Comparison of ENCODE assay signal across 33 mouse cellular contexts in the genomic region with DNA sequence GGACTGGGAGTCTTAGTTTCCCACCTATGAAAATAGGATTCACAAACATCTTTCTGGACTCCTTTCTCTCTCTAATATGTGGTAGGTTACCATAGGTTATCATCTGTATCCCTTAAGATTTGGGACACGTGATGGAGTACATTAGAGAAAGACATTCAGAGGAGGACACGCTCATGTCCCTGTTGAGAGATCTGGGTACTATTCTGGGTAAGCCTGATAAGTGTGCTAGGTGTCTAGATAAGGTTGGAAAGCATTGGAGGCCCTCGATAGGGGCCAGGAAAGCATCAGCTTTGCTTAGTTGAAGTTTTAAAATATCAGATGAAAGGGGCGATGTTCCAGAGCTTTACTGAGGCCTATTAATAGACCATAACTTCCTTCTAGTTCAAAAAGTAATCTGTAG. TPM values are rescaled to one million over a fixed set of nuclear protein-coding genes. Genes with fewer than 3 reads are reported as not detected.
"Had no signal": no experiment of that assay in that cellular context is flagged by ENCODE, and none has a peak within 500 bp of the region (broad histone marks: within the 10 kb centered on the region; RNA-seq: fewer than 3 reads in every experiment).

No protein-coding gene starts in this region.

- H3K4me1 ChIP-seq: hindbrain, embryonic 12.5 days; intestine, embryonic 15.5 days had no signal

- ATAC-seq: forebrain, embryonic 16.5 days; hindbrain, embryonic 16.5 days; inflammation-experienced regulatory T-cells, adult 6 months; intestine, embryonic 15.5 days; intestine, postnatal 0 days had no signal

- H3K27me3 ChIP-seq: hindbrain, embryonic 12.5 days; intestine, embryonic 15.5 days; limb, embryonic 12.5 days had no signal

- H3K27ac ChIP-seq: gastrocnemius, adult 2 months; heart, adult 2 months; hindbrain, embryonic 12.5 days; hindbrain, embryonic 14.5 days; intestine, embryonic 15.5 days; layer of hippocampus, adult 2 months; left cerebral cortex, adult 2 months; limb, embryonic 10.5 days; limb, embryonic 12.5 days had no signal

- DNase-seq: gastrocnemius, adult 2 months; gastrocnemius, postnatal 10 days; gastrocnemius, postnatal 25 days; heart, adult 11 months; heart, adult 2 months; heart, postnatal 10 days; kidney, adult 18-20 months; kidney, adult 8-10 months; kidney, postnatal 10 days; kidney, postnatal 25 days; kidney, postnatal 4 days had no signal

- H3K36me3 ChIP-seq: hindbrain, embryonic 12.5 days; intestine, embryonic 15.5 days; limb, embryonic 10.5 days; limb, embryonic 12.5 days had no signal

- H3K4me3 ChIP-seq: gastrocnemius, adult 2 months; heart, adult 2 months; hindbrain, embryonic 12.5 days; intestine, embryonic 15.5 days; layer of hippocampus, adult 2 months; left cerebral cortex, adult 2 months; limb, embryonic 10.5 days; limb, embryonic 12.5 days had no signal

- H3K9ac ChIP-seq: hindbrain, embryonic 12.5 days; hindbrain, embryonic 14.5 days; intestine, embryonic 15.5 days; limb, embryonic 12.5 days had no signal

- H3K4me2 ChIP-seq: heart, embryonic 11.5 days; hindbrain, embryonic 12.5 days; hindbrain, embryonic 14.5 days; intestine, embryonic 15.5 days; limb, embryonic 12.5 days had no signal

- H3K9me3 ChIP-seq: hindbrain, embryonic 12.5 days; intestine, embryonic 15.5 days; limb, embryonic 10.5 days; limb, embryonic 12.5 days had no signal

RNA-seq across cellular contexts. Expression of a gene that starts 15.4 kb away (rescaled TPM):
- total RNA-seq: gastrocnemius, adult 2 months; gastrocnemius, postnatal 25 days had no signal
- polyA plus RNA-seq: inflammation-experienced regulatory T-cells, adult 6 months had no signal

RNA-seq across cellular contexts. Expression of a gene that starts 43.5 kb away (rescaled TPM):
- total RNA-seq: gastrocnemius, adult 2 months; gastrocnemius, postnatal 10 days; gastrocnemius, postnatal 25 days; heart, adult 2 months; heart, postnatal 10 days; heart, postnatal 25 days; hematopoietic stem cell, adult 5-6 weeks; layer of hippocampus, adult 2 months; layer of hippocampus, postnatal 10 days; layer of hippocampus, postnatal 25 days; left cerebral cortex, adult 2 months; left cerebral cortex, postnatal 14 days; left cerebral cortex, postnatal 36 days had no signal
- polyA plus RNA-seq: forebrain, embryonic 16.5 days; frontal cortex, adult 2 months; gonadal fat pad, adult 2 months; heart, adult 2 months; heart, embryonic 14.5 days; hindbrain, embryonic 12.5 days; hindbrain, embryonic 16.5 days; inflammation-experienced regulatory T-cells, adult 6 months; intestine, embryonic 15.5 days; intestine, postnatal 0 days; limb, embryonic 10.5 days; limb, embryonic 12.5 days; limb, embryonic 14.5 days had no signal
